ENCODE assay signal across 16 mouse cellular contexts in genomic region chr11:6346966-6347365, GRCm38 (mm10).
"Had no signal": no experiment of that assay in that cellular context is flagged by ENCODE, and none has a peak within 500 bp of the region (broad histone marks: within the 10 kb centered on the region; RNA-seq: fewer than 3 reads in every experiment).

No protein-coding gene starts in this region.

- DNase-seq: kidney, adult 18-20 months; kidney, adult 9 months; layer of hippocampus, adult 9-11 months; liver, postnatal 0 days; lung, embryonic 14.5 days; thymus, postnatal 25 days had no signal

- H3K4me1 ChIP-seq: limb, embryonic 15.5 days; midbrain, embryonic 13.5 days had no signal

- H3K27me3 ChIP-seq: limb, embryonic 15.5 days; midbrain, embryonic 13.5 days had no signal

- H3K9me3 ChIP-seq: limb, embryonic 15.5 days; midbrain, embryonic 13.5 days had no signal

- H3K4me2 ChIP-seq: limb, embryonic 15.5 days; liver, embryonic 11.5 days; lung, embryonic 14.5 days; midbrain, embryonic 13.5 days had no signal

- H3K27ac ChIP-seq: layer of hippocampus, adult 2 months; limb, embryonic 15.5 days; liver, embryonic 14.5 days; macrophage; midbrain, embryonic 13.5 days had no signal

- H3K4me3 ChIP-seq: layer of hippocampus, adult 2 months; limb, embryonic 15.5 days; midbrain, embryonic 13.5 days had no signal

- ATAC-seq: inflammation-experienced regulatory T-cells, adult 6 months; intestine, embryonic 16.5 days; liver, postnatal 0 days; lung, postnatal 0 days; midbrain, embryonic 13.5 days; midbrain, embryonic 16.5 days had no signal

- H3K9ac ChIP-seq: limb, embryonic 15.5 days; liver, embryonic 14.5 days; liver, postnatal 0 days; lung, embryonic 14.5 days; midbrain, embryonic 13.5 days had no signal
